Mouse (Mus musculus): ENCODE results near the gene Ints4.
A peak's percentile ranks its signal among the peaks of the same experiment; 100 is the strongest.
"Not testable (repeated sequence)": the region's sequence is repeated elsewhere in the genome, so short reads cannot be mapped to it uniquely, and the experiment has no call there.

Gene Ints4

GRCm38 (mm10) chr7:97480821-97481339 lies at the start of gene Ints4:
TSS of gene Ints4 (plus strand) at chr7:97480956.
- DNase-seq, result peak; percentile 93 to 95

DNA sequence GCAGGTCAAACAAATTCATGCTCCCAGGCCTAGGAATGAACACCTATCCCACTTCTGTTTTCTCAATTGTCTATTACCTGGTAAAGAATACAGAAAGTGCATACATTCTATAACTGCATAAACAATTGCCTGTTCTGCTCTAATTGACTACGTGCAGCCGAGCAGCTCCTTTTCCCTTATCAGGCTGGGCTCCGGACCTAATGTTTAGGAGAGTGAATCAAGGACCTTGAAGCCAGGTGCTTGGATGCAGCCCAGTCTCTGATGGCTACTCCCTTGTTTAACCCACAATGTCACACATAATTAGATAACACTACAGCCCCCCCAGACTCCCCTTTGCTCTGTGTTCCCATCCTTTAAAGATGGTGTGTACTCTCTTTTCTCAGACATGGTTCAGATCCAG lies 47.2 kb upstream of the Ints4 start:
- DNase-seq, result not testable (repeated sequence)

DNA sequence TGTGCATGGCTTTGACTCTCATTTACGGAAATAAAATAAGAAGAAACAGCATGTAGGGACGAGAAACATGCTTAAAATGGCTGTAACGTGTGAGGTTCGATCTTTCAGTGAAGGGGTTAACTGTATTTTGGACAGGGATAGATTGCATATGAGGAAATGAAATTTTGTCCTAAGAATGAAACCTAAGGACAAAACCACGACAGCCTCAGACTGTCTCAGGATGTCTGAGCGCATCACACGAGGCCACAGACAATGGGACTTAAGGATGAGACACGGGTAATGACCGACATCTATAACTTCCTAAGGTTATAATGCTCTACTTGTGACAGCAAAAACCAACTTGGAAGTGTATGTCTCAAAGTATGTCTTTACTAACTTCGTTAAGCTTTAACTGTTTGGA lies 46.2 kb upstream of the Ints4 start:
- DNase-seq, result no peak

DNA sequence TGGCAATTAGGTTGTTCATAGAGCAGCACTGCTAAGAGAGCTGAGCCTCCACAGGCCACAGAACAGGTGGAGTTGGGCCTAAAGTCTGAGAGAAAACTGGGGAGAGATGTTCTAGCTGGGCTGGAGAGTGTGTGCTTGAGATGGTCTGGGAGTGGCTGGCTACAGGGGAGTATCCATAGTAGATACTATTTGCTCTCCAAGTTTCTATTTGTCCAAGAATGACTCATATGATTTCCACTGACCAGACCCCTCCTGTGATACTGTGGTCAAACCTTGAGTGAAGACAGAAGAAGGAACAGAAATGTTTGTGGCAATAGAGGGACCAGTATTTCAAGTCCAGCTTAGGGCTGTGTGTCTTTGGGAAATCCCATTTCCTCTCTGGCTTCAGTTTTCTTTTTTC lies 41.8 kb upstream of the Ints4 start:
- DNase-seq, result no peak

DNA sequence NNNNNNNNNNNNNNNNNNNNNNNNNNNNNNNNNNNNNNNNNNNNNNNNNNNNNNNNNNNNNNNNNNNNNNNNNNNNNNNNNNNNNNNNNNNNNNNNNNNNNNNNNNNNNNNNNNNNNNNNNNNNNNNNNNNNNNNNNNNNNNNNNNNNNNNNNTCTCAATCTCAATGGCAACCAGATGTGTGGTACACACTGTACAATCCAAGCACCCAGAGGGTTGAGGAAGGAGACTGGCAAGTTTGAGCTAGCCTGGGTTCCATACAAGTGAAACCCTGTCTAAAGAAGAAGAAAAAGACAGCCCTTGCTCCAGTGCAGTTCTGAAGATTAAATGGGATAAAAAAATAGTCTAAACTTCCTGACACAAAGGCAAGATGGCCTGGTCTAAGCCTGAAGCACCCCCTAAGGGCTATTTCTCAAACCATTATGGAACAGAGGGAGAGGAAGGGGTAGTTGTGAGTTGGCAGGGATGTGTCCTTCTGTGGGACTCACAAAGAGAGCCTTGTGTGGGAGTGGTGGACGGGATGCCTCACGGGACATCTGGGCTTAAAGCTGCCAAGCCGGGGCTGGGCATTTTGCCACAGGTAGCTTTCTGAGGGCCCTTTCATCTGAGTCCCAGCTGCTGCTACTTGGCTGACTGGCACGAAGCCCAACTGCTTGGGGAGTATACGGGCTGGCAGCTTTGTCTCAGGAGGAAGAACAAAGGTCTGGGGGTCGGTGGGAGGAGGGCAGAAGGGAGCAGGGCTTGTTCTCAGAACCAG lies 34.4 kb upstream of the Ints4 start:
- DNase-seq, result peak; percentile 87 to 92

GRCm38 (mm10) chr7:97447050-97447531 lies 33.7 kb upstream of the Ints4 start:
- DNase-seq, result no peak

GRCm38 (mm10) chr7:97451023-97451422 lies 29.7 kb upstream of the Ints4 start, which contains the start of gene Kctd14:
TSS of gene Kctd14 (plus strand) at chr7:97451323.
- DNase-seq, result not testable (repeated sequence)

DNA sequence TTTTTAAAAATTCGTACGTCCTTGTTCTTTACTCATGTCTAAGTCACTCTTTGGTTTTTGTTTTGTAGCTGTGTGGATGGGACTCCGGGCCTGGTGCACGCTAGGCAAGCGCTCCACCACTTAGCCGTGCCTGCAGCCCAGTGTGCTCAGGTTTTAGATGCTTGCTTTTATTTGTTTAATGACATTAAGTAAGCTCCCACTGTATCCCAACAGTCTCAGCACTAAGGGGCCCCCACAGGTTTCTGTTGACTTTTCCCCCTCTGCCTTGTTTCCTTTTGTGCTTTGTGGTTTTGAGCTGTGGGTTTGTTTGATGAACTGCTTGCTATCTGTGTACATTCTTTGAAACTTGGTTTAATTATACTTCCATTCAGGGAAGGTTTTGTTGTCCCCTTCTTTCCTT lies 28.6 kb upstream of the Ints4 start:
- no peak for DNase-seq

GRCm38 (mm10) chr7:97453141-97453921 lies 27.4 kb upstream of the Ints4 start:
- peak; percentile 41 to 44 for DNase-seq

DNA sequence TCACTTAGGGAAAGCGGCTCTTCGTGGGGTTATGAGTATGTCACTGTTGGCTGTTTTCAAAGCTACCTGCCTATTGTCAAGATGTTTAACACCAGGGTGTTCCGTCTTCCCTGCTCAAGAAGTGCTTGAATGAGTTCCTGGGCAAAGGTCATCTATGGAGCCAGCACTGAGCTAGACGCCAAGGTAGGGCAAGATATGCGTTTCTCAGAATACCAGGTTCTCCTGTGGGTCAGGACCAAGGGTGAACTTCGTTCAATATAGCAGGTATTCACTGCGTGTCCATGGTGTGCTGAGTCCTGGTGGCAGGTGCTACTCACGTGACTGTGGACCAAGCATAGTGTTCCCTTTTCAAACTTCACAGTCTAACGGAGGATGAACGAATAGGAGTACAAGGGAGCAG lies 26.0 kb upstream of the Ints4 start:
- DNase-seq, result no peak

GRCm38 (mm10) chr7:97455577-97455976 lies 25.2 kb upstream of the Ints4 start:
- DNase-seq, result no peak

DNA sequence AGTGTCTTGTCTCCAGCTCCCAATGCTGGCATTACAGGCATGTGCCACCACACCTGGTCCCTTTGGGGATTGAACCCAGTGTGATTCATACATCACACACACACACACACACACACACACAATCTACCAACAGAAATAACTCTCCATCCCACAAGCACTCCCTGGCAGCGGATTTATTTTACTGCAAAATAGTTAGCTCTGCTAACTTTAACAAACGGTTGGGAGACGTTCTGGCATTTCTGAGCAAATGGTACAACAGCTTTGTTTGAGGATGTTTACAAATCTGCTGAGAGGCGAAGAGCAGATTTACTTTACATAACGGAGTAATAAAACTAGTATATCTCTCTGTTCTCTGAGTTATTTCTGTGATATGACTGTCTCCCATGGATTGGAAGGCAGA lies 7.8 kb upstream of the Ints4 start:
- no peak for DNase-seq

DNA sequence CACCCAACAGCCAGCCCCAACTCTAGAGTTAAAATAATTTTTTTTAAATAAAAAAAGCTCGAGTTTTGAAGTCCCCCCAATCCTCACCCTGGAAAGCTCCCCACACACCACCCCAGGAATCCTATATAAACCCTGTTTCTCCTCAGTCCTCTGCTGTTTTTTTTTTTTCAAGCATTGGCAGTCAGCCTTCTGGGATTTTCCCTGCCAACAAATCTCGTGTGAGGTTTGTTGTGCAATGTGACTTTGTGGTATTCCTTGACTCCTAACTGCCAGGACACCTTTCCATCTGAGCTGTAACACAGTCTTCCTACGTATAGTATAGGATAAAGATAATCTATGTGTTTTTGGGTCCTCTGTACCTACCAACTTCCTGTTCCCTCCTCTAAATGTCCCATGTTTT lies 1.4 kb upstream of the Ints4 start:
- no peak for DNase-seq

DNA sequence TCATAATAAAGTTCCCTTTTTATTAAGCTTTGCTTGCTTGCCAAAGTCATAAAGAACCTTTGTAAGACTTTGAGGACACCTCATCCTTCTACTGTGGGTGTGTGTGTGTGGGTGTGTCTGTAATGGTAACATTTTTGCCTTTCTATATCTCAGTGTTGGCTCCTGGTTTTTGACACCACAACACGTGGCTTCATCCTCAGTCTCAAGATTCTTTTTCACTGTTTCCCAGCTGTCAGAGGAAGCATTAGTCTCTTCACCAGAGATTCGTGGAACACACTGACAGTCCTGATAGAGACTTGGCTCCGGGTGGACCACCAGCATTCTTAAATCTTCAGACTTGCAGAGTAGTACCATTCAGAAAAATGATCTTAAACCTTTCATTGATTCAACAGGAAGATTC lies 466 bp upstream of the Ints4 start:
- no peak for DNase-seq

GRCm38 (mm10) chr7:97483378-97483777 lies 2.6 kb downstream of the Ints4 start:
- no peak for DNase-seq

- DNase-seq, result no peak
These were observed 10.4 kb downstream of the Ints4 start for GRCm38 (mm10) chr7:97491157-97491556.

DNA sequence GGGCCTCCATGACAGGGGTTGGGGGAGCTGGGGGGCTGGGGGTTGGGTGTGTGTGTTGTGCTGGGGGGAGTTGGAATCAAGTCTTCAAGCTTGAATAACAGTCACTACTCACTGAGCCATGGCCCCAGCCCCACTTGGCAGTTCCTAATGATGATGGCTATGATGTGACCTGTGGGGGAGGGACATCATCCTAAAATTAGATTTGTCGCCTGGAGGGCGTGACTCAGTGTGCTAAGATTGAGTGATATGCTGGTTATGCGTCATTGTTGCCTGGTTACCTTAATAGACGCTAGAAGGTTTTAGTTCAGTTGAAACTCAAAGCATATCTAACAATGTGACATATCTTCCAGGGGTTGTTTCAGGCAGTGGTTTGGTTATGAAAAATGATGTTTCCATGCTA lies 11.7 kb downstream of the Ints4 start:
- DNase-seq, result no peak

GRCm38 (mm10) chr7:97495052-97495451 lies 14.3 kb downstream of the Ints4 start:
- DNase-seq, result no peak

DNA sequence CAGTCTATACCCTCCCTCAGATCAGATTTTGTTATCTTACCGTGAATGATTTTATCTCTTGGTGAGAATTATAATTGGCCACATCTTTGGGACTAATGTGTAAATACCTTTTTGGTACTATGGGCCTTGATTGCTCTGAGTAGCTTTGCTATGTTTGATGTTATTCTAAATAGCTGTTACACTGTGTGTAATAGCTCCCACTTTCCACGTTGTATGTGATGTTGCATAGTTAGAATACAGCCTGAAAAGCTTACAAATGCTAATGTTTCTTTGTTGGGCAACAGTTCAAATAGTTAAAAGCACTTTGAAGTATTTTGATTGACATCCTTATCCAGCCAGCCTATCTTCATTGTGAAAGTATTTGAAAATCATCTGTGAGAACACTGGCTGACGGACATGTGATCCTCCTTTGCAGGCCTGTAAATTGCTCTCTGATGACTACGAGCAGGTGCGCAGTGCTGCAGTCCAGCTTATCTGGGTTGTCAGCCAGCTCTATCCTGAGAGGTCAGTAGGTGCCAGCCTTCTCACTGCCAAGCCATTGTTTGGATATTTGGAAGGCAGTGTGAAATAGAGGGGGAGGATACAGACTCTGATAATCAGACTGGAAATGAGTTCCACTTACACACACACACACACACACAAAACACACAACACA lies 19.9 kb downstream of the Ints4 start:
- no peak for DNase-seq

DNA sequence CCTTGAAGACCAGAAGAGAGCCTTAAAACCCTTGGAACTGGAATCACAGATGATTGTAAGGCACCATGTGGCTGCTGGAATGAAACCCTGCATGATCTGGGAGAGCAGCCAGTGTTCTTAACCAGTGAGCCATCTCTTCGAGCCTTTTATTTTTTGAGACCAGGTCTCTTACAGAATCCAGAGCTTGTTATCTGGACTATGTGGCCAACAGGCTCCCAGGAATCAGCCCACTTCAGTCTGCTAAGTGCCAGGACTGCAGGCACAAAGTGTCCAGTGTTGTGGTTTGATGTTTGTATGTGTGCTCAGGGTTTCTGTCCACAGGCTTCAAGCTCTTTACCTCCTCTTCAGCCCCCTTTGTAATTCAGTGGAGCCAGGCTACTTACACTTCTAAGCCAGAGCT lies 34.0 kb downstream of the Ints4 start:
- peak; percentile 5 to 48 for DNase-seq

GRCm38 (mm10) chr7:97519935-97520334 lies 39.2 kb downstream of the Ints4 start:
- DNase-seq, result no peak

GRCm38 (mm10) chr7:97535531-97535930 lies 54.8 kb downstream of the Ints4 start:
- DNase-seq, result no peak

- DNase-seq, result no peak
These were observed 55.8 kb downstream of the Ints4 start for GRCm38 (mm10) chr7:97536571-97536970.
